Mouse (Mus musculus): ENCODE results near the gene Foxn3. TPM values are rescaled to one million over a fixed set of nuclear protein-coding genes. Genes with fewer than 3 reads are reported as not detected.

Foxn3 gene
- polyA plus RNA-seq, 1 experiment = 91.0 TPM

DNA sequence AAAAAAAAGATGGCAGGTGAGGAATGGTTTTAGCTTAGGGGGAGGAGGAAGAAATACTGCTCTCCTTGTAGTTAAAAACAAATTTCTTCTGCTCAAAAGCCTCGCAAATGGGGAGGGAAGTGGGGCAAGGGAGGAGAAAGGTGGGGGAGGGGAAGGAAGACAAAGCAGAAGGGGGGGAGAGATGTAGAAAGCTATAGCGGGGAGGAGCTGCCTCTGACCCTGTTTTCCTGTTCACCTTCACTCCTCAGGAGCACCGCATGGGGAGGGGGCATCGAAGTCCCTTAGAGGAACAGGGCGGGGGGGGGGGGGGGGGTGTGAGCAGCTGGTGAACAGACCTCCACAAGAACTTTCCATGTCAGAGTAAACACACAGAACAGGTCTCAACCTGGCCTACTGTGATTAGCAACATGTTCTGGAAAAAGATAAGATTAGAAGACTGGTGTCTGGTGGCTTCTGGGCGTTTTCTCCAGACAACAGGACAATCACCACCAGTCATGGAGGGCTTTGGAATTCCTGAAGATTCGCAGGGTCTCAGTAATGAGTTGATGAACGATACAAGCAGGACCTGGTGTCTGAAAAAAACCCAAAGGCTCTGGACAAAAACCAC lies 231.9 kb downstream of the Foxn3 start:
- Histone ChIP-seq H3K4me1 (ENCODE audit: control insufficient read depth, insufficient read depth, low read length) (peaks cover 28% of the 10 kb centered on the region), H3K4me3 (ENCODE audit: insufficient read depth, low read depth, low read length) (no peak overlapping the region), H3K27ac (ENCODE audit: insufficient read depth, low read depth, low read length) (no peak overlapping the region)
- TF ChIP-seq CTCF (IDR thresholded peaks at IDR 0.05; ENCODE audit: insufficient read depth, low read depth, low read length) (no peak), POLR2A (IDR thresholded peaks at IDR 0.05; ENCODE audit: insufficient read depth, low read depth, low read length) (no peak)
- WGBS = 78% methylated on average over 8 of the region's 8 CpGs

DNA sequence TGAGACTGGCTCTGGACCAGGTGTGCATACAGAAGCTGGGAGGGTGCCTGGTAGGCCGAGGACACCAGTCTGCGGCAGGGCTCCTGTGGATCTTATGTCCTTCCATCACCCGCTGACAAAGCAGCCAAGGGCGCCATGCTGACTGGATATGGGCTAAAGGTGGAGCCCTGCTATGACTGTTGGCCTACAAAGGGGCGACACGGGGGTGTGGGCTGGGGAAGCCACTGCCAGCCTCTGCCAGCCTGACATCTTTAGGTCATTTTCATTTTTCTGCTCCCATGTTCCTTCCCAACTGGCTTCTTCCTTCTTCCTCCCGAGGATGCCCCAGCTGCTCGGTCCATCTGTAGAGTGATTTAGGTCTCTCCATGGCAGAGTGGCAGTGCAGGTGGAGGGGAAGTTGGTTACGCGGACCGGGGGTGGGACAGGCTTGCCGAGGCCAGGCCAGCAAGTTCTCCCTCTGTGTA lies 232.5 kb downstream of the Foxn3 start:
- WGBS = 88% methylated on average over 12 of the region's 12 CpGs
- Histone ChIP-seq H3K27ac (ENCODE audit: insufficient read depth, low read depth, low read length) (no peak overlapping the region), H3K4me3 (ENCODE audit: insufficient read depth, low read depth, low read length) (no peak overlapping the region), H3K4me1 (ENCODE audit: control insufficient read depth, insufficient read depth, low read length) (peaks cover 25% of the 10 kb centered on the region)
- TF ChIP-seq POLR2A (IDR thresholded peaks at IDR 0.05; ENCODE audit: insufficient read depth, low read depth, low read length) (no peak), CTCF (IDR thresholded peaks at IDR 0.05; ENCODE audit: insufficient read depth, low read depth, low read length) (no peak)

DNA sequence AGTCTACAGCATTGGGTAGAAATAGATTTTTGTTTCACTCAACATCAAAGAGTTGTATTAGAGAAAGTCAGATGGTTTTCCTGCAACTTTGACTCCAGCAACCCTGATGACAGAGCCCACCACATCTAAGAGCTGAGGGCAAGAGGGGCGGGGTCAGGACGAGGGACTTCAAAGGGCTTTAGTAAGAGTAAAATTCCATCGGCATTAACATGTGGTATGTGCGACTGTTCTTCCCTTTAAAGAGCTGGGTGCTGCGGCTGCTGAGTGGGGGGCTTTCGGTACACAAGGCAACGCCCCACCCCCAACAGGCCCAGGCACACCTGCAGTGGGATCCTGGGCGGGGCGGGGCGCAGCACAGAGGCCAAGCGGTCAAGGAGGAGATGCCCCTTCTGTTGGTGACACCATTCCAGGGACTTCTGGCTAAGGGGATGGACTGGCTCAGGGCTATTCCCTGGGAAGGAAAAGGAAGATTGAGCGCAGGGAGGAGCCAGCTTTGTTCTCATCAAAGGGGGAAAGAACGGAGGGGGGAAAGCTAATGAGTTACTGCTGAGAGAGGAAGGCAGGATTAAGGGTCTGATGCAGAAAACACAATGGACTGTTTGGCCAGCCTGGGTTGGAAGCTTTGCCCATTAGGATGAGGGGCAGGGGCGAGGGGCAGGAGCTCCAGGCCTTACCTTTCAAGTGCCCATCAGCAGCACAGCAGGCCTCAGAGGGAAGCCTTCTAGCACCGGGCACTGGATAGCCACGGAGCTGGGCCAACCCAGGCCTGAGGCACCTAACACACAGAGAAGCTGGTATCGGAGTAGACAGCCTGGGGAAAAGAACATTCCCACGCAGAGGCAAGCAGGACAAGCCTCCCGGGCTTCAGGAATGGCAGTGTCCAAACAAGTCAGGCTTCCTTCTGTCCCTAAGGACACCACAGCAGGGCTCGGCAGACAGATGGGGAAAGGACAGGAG lies 233.8 kb downstream of the Foxn3 start:
- no peak for TF ChIP-seq POLR2A (IDR thresholded peaks at IDR 0.05; ENCODE audit: insufficient read depth, low read depth, low read length)
- Histone ChIP-seq H3K4me3 (ENCODE audit: insufficient read depth, low read depth, low read length) (no peak overlapping the region), H3K27ac (ENCODE audit: insufficient read depth, low read depth, low read length) (no peak overlapping the region), H3K4me1 (ENCODE audit: control insufficient read depth, insufficient read depth, low read length) (peaks cover 27% of the 10 kb centered on the region)
- WGBS = 55% methylated on average over 20 of the region's 20 CpGs

DNA sequence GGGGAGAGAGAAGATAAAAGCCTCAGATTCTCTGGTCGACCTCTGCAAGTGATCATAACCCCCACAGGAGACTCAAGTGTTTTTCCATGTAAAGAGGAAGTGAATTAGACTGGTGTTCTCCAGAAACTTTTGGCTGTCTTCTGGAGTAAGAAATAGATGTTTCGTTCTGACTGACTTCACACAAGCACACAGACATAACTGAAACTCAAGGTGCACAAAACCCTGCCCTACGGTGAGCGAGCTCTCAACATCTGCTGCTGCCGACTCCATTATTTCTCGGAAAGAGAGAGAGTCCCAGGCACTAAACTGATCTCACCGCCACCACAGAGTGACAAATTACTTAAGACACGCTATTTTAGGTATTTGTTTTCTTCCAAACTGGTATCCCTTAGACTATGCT lies 237.2 kb downstream of the Foxn3 start:
- Histone ChIP-seq H3K4me1 (ENCODE audit: control insufficient read depth, insufficient read depth, low read length) (peaks cover 23% of the 10 kb centered on the region), H3K27ac (ENCODE audit: insufficient read depth, low read depth, low read length) (no peak overlapping the region), H3K4me3 (ENCODE audit: insufficient read depth, low read depth, low read length) (no peak overlapping the region)
- no peak for TF ChIP-seq CTCF (IDR thresholded peaks at IDR 0.05; ENCODE audit: insufficient read depth, low read depth, low read length)
- 60% methylated on average over 8 of the region's 8 CpGs for WGBS

DNA sequence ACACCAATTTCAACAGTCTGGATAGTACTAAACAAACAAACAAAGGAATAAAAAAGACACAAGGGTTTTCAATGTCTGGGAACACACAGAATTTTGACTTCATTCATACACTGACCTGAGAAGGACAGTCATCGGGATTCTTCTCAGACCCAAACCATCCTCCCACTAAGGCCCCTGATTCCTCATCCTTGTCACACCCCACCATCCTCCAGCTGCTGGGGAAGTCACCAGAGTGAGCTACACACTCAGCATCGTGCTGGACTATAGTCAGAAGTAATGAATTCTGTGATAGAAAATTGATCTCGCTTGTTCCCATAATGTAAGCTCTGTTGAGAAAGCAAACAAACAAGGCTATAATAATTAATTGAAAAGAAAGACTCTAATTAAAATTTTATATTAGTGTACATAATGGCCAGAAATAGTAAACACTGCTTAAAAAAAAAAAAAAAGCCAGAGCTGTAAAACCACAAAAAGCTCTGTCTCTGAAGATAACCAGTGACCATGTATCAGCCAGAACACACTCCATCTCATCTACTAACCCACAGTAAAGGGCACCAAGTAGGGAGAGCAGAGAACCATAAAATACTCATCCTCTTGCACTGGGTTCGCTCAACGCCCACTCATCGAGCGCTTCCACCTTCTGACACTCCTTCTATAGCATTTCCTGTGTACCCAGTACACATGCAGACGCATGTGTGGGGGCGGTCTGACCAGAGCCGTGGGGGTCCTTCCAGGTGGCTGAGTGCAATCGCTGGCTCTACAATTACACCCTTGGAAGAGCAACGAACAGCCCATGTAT lies 241.6 kb downstream of the Foxn3 start:
- H3K4me1 ChIP-seq (ENCODE audit: control insufficient read depth, insufficient read depth, low read length) = peaks cover 11% of the 10 kb centered on the region
- TF ChIP-seq CTCF (IDR thresholded peaks at IDR 0.05; ENCODE audit: insufficient read depth, low read depth, low read length) (no peak), POLR2A (IDR thresholded peaks at IDR 0.05; ENCODE audit: insufficient read depth, low read depth, low read length) (no peak)
- H3K27ac ChIP-seq (ENCODE audit: insufficient read depth, low read depth, low read length) = no peak overlapping the region
- 58% methylated on average over 12 of the region's 12 CpGs for WGBS
- H3K4me3 ChIP-seq (ENCODE audit: insufficient read depth, low read depth, low read length) = no peak overlapping the region

DNA sequence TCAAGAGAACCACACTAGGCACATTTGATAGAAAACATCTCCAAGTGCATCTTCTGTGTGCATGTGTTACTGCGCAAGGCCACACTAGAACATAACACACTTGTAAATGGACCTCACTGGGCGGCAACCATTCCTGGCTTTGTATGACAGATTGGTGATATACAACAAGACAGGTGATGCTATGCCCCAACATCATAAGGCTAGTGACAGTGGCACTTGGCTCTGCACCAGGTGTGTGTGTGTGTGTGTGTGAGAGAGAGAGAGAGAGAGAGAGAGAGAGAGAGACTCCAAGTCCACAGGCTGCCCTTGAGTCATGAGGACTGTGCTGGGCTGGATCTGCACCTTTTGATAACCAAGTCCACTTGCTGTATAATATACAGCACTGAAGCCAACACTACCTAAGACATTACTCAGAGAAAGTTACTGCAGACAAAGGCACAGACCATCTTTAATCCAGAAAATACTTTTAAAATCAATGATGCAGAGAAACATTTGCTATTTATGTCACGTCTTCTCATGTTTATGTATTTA lies 242.4 kb downstream of the Foxn3 start:
- Histone ChIP-seq H3K27ac (ENCODE audit: insufficient read depth, low read depth, low read length) (no peak overlapping the region), H3K4me3 (ENCODE audit: insufficient read depth, low read depth, low read length) (no peak overlapping the region), H3K4me1 (ENCODE audit: control insufficient read depth, insufficient read depth, low read length) (peaks cover 11% of the 10 kb centered on the region)
- no peak for TF ChIP-seq CTCF (IDR thresholded peaks at IDR 0.05; ENCODE audit: insufficient read depth, low read depth, low read length)
- TF ChIP-seq POLR2A (IDR thresholded peaks at IDR 0.05; ENCODE audit: insufficient read depth, low read depth, low read length) = no peak
- 94% methylated on average over 3 of the region's 3 CpGs for WGBS

DNA sequence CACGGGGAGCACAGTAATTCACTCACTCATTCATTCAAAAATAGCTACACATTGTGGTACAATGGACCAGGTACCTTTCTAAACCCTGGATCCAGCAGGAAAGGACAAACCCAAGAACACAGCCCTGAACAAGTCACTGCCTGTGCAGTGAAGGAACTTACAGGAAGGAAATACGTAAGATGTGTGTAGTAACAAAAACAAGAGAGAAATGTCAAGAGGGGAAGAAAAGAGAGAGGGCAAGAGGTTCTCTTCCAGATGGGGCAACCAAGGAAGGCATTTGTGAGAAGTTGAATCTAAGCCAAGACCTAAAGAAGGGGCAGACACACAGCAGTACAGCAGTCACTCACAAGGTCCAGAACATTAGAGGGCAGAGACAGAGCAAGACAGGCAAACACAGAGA lies 243.5 kb downstream of the Foxn3 start:
- Histone ChIP-seq H3K4me3 (ENCODE audit: insufficient read depth, low read depth, low read length) (no peak overlapping the region), H3K4me1 (ENCODE audit: control insufficient read depth, insufficient read depth, low read length) (peaks cover 9% of the 10 kb centered on the region), H3K27ac (ENCODE audit: insufficient read depth, low read depth, low read length) (no peak overlapping the region)
- TF ChIP-seq CTCF (IDR thresholded peaks at IDR 0.05; ENCODE audit: insufficient read depth, low read depth, low read length) (no peak), POLR2A (IDR thresholded peaks at IDR 0.05; ENCODE audit: insufficient read depth, low read depth, low read length) (no peak)
- 74% methylated on average over 2 of the region's 2 CpGs for WGBS

DNA sequence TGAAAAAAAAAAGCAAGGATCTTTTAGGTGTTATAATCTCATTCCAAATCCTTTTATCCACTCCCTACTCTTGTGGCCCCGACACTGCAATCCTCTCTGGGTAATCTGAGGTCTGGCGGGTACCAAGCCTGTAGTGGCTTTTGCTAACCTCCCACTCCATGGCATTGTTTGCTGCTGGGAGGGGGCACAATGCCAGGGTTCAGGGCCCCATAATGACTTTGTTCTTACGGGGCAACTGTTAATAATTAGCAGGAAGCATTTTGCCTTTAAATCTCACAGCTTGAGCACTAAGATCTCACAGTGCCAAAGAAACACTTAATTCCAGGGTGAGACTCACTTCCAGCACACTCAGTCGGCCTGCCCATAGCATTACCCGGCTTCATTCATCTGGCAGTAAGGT lies 244.2 kb downstream of the Foxn3 start:
- Histone ChIP-seq H3K4me3 (ENCODE audit: insufficient read depth, low read depth, low read length) (no peak overlapping the region), H3K27ac (ENCODE audit: insufficient read depth, low read depth, low read length) (no peak overlapping the region), H3K4me1 (ENCODE audit: control insufficient read depth, insufficient read depth, low read length) (peaks cover 9% of the 10 kb centered on the region)
- 41% methylated on average over 5 of the region's 5 CpGs for WGBS
- no peak for TF ChIP-seq CTCF (IDR thresholded peaks at IDR 0.05; ENCODE audit: insufficient read depth, low read depth, low read length)
- TF ChIP-seq POLR2A (IDR thresholded peaks at IDR 0.05; ENCODE audit: insufficient read depth, low read depth, low read length) = no peak

All from olfactory bulb, adult 2 months (tissue).